Mouse (Mus musculus) embryo, embryonic 11.5 days (tissue): Measurements from ENCODE around the gene Cdc14b.

ENCODE experiments used
- DNase-seq: peaks from one replicate; pipeline ENCODE4 v3.0.0-alpha.2; 2012; ENCODE audit warnings: low read depth, low spot score

Cdc14b gene

DNA sequence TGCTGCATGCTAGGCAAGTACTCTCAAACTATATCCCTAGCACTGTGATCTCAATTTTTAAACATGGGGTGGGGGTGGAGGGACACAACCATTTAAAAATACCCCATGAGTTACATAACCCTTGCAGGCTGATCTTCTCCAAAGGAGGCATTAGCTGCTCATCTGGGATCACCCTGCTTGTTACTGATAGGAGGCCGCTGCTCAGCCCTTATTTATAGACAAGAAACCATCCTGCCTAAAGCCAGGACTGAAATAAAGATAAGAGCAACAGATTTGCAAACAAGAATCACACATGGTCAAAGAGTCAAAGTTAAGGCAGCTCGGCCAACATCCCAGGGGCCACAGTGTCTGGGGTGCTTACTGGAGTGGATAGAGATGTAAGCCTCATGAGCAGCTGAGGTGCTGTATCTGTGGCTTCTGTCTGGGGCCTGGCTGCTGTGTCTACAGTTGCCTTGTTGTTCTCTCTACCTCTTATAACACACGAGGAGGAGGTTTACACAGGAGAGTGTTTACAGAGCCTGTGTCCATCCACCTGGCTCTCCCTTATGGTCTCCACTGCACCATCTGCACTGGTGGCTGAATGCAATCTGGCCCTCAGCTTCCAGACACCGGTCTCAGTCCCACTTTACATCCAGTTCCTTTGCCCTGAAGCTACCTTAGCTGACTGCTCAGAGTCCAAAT is 38.0 kb downstream of the Cdc14b start:
- DNase-seq = no peak

DNA sequence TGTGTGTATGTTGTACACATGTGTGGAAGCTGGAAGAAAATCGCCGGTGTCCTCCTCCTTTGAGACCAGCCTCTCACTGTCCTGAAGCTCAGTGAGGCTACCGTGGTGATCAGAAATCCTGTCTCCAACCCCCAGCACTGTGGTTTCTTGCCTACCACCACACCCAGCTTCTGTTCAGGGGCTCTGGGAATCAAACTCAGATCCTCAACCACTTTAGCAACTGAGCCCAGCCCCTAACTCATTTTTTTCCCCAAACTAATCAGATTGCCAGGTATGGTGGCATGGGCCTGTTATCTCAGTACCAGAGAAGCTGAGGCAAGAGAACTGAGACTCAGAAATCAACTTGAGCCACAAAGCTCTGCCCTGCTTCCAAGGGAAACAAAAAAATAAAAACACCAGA is 39.3 kb downstream of the Cdc14b start:
- no peak for DNase-seq

DNA sequence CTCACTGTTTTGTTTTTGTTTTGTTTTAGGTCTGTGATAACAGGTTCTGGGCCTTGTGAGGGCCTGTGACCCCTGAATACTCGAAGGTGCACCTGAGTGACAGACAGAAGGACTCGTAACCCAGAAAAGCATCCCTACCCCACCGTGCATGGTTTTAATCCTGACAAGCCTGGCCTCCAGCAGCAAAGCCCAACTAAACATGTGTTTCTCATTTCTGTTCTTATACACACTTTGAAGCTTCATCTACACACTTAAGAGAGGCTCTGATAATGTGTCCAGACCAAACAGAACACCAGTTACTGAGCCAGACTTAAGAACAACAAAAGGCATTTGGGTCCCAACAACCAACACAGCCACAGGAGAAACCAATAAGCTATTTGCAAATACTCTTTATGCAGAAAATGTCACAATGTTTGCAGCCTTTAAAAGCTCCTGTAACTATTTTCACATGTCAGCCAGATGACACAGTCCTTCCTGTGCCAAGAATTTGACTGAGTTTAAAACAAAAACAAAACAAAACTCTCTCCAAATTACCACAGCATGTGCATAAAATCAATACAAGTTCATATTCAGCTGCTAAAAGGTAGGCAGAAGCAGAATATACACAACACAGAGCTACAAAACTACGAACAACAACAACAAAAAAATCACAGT is 39.9 kb downstream of the Cdc14b start:
- DNase-seq = no peak

DNA sequence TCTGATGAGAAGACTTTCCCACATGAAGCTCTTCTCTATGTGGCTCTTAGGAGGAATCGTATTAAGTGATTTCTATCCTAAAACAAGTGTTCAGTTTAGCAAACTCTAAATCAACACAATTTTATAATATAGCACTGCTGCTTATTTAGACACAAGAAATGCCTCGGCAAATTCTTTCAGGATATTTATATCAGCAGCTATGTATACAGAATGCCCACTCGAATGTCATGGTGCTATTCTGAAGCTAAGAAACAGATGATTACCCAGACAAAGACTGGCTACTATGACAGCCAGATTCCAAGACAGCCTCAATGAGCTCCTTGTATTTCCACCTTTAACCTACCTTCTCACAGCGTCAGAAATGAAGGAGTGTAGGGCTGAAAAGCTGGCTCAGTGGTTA is 42.0 kb downstream of the Cdc14b start:
- no peak for DNase-seq

DNA sequence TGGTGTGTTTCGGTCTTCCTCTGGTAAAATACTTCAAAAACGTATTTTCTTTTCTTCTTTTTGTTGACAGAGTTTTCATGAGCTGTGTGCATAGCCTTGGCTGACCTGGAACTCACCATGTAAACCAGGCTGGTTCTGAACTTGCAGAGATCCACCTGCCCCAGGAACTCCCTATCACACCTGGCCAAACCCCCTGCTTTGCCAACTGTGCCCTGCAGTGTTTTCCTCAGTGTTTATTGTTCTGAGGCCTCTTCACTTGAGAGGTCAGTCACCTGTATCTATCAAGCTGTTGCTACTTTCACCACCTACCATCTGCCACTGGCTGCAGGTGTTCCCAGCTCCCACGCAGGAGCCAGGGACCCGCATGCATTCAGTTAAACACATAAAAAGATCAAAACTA is 48.4 kb downstream of the Cdc14b start:
- no peak for DNase-seq

DNA sequence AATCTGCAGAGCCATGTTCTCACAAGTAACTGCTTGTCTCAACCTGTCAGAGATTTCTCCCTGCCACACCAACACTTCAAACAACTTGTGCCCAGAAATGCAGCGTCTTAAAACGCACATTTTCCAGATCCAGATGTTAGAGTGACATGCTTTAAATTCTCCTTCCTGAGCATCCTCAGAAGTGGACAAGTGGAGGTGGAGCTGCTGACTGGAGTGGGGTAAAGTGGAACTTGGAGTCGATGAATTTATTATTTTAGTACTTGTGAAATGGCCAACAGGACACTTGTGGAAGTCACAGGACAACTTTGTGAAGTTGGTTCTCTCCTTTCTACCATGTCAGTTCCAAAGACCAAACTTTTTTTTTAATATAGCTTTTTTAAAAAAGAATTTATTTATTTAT is 49.4 kb downstream of the Cdc14b start:
- no peak for DNase-seq

DNA sequence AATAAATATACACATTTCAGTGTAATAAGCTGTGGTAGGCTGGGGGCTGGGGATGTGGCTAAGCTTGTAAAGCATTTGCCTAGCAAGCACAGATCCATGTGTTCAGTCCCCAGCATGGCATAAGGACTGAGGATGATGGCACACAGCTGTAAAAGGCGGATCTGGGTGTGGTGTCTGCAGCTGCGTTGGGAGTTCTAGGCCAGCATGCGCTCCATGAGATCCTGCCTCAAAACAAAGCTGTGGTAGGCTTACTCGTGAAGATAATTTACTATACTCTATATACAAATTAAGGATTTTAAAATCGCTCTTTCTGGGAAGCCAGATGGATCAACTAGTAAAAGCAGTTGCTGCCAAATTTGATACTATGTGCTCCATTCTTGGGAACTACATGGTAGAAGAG is 60.2 kb downstream of the Cdc14b start:
- DNase-seq = no peak

DNA sequence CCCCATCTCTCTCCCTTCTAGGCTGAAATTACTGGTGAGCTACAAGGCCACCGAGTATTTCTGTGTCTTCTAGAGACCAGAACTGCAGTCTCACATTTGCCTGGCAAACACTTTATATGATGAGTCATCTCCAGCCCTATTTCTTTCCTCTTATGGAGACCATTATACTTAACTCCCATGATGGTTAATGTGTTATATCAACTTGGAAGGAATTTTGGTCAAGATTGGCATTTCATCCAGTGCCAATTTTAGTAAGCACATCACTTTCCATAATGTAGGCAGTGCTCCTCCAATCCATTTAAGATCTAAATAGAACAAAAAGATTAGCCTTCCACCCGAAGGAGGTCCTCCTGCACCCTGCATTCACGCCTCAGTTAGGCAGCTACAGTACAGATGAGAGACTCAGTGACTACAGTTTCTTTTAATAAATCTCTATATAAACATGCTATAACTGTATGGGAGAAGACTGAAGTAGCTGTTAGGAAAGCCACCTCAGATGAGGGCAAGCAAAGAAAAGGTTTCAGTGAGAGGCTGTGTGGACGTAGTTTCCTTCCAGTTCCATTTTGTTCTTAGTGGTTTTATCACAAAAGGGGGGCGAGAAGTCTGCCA is 63.0 kb downstream of the Cdc14b start:
- DNase-seq = no peak

DNA sequence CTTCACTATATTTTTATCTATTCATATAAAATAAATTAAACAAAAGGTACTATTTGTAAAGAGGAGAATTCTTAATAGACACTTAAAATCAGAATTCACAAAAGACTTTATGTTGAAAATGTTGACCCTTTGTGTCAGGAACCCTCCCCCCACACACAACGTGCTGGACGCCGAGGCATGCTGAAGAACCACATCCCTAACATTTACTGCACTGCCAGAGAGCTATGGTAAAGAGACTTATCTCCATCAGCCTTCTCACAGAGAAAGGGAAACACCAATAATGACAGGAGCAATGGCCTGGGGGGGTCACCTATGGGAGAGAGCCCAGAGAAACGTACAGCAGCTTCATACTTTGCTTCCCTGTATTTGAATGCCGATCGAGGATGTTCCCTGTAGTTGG is 66.9 kb downstream of the Cdc14b start:
- DNase-seq = no peak

DNA sequence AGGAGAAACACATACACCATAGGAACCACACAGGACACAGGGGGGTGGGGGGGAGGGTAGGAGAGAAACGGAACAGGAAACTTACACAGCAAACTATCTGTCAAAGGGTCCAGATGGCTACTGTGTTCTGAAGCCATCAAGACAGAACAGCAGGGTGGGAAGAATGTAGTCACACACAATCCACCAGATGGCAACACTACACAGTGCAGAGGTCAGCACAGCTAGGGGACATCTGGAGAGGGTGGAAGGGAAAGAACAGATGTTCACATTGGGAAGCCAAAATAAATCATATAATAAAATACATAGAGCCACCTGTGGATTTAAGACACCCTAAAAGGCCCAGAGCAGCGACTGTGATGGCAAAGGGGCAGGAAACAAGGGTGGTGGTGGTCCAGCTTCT is 69.9 kb downstream of the Cdc14b start:
- DNase-seq = peak; percentile 37

DNA sequence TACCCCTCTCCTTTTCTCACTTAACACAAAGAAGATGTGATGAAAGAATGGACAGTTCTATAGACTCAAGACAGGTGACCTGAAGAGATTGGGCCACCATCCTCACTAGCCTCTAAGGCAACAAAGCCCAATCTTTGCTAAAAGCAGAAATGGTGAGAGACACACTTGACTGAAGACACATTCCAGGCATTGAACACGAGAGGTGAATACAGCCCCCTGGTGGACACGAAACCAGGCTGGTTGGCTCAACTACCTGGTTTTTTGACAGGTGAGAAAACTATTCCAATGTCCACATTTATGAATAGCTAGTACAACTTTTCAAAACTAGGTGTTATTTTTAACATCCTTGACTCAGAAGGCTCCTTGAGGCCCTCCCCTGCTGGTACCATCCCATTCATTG is 70.4 kb downstream of the Cdc14b start:
- no peak for DNase-seq

DNA sequence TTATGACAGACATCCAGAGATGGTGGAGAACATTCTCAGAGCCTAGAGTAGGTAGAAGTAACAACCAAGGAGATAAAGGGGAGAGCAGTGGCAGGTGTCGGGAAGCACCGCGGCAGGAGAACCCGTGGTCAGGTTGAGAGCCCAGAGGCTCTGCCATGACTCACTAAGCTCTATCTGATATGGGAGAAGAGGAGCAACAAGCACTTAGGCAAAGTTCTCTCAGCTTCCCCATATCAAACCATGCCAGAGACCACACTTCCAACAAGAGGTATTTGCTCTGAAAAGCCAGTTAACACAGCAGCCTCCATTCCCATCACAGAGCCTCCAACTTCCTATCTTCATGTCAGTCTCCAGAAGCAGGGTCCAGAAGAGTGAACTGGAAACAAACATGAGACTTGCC is 74.2 kb downstream of the Cdc14b start:
- no peak for DNase-seq

DNA sequence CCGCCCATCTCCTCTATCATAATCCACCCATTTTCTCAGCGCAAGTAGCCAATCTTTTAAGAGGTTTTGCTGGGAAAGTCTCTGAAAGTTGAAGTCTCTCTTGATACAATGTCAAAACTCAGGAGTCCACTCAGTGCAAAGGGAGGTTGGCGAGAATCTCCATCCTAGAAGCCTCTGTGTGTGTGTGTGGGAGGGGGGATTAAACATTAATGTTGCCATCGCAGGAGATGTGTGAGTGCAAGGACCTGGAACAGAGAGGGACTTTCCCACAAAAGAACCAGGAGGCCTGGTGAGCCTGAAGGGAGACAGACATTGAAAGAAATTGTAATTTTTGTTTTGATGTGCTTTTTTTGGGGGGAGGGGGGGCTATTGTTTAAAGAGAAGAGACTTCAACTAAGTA is 76.8 kb downstream of the Cdc14b start:
- no peak for DNase-seq

DNA sequence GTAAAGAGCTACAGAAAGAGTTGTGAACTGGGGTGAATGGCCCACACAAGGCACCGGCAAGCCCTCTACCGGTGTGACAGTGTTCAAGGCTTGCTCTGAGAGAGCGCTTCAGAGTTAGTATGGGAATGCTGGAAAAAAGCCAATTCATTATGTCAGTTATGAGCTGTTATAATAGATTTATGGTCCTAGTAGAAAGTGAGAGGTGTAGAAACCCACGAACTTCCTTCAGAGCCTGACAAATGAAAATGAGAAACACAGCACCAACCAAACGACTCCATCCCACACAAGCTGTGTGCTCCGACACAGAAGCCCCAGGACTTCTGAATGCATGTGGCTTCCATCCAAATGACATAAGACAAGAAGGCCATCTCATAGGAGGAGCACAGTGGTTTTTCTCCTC is 77.2 kb downstream of the Cdc14b start:
- no peak for DNase-seq

DNA sequence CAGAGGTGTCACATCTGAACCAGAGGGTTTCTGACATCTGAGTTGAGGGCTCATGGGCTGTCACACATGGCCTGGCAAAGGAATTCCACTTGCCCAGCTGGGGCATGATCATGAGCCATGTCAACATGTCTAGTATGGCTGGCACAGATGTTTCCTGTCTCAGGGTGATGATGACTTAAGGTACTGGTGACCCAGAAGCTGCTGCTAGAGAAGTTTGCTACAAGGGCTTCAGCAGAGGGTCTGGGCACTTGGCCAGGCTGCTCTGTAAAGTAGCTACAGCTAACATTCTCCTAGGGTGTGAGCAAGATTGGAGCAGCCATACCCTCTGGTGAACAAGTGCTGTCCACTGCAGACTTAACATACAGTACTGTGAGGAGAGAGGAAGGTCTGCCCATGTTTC is 88.0 kb downstream of the Cdc14b start:
- no peak for DNase-seq

DNA sequence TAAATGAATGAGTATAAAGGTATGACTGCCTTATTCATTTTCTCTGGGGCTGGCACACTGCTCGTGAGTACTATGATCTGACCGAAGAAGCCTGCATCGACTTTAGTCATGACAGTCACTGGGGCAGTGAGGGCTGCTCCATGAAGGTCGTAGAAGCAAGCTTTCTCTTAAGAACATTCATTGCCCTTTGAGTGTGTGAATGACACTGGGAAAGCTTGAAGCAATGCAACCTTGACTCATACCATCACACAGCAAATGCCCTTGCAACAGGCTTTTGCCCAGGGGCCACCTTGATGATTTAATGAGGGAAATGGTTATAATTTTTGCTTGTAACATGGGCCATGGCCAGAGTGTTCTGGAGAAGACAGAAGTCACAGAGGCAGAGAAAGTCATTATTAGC is 88.6 kb downstream of the Cdc14b start:
- DNase-seq = no peak

DNA sequence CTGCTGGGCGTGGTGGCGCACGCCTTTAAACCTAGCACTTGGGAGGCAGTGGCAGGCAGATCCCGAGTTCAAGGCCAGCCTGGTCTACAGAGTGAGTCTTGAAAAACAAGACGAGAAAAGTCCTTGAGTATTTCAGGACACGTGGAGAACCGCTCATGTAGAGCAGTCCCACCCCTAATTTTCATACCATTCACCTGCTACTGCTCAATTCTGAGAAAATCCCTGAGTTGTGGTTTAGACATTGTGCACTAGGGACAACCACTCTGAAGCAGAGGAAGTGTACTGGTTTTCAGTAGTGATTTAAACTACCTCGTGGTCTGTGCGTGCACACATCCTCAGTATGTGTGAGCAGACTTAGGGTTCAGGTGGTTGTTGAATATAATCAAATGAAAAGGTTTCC is 89.5 kb downstream of the Cdc14b start:
- no peak for DNase-seq

DNA sequence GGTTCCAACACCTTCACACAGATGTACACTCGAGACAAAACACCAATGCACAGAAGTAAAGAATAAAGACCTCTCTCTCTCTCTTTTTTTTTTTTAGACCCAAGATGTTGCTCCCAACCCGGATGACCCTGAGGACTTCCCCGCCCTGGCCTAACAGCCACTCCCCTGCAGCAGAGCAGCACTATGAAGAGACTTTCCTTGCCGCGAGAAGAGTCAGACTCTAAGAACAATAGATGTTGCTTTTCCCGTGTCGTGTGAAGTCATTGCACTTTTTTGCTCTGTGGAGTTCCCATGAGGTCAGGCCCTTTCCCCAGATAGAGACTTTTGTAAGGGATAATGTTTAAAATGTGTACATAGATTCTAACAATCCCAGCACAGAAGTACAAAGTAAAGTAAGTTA is 89.9 kb downstream of the Cdc14b start:
- no peak for DNase-seq

DNA sequence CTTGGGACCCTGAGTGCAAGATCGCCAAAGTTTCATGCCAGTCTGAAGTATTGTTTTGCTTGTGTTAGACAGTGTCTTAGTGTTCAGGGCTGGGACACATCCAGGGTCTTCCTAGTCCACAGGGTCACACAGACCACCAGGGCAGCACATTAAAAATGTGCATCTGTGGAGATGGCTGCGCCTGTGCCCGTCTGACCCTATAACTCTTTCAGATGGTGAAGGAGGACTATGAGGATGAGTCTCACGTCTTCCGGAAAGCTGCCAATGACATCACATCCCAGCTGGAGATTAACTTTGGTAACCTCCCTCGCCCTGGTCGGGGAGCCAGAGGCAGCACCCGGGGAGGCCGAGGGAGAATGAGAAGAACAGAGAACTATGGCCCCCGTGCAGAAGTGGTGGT is 90.7 kb downstream of the Cdc14b start:
- no peak for DNase-seq

DNA sequence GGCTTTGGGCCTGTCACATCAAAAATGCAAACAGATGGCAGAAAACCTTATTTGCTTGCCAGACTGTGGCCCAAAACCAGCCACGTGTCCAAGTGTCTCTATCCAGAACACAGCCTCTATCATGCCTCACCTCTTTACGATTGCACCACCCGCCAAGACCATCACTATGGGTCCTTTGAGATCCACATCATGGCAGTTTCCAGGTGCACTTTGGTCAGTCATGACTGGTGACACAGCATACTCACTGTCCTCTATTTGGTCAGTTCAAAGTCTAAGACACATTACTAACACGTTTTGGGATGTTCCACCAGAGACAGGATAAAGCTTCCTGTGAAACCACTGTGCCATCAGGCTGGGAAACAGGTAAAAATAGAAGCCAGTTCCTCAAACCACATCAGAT is 91.5 kb downstream of the Cdc14b start:
- DNase-seq = no peak

DNA sequence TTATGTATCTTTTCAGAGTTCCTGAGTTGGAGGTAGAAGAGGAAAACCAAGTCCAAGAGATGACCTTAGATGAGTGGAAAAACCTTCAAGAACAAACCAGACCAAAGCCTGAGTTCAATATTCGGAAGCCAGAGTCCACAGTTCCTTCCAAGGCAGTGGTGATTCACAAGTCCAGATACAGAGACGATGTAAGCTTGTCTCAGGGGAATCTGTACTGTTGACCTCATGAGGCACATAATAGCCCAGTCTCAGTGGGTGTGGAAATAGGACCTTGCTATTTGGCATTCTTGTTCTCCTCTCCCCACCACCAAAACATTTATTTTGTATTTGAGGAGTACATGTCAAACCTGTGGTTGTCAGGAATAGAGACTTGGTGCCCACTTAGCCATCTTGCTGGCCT is 93.0 kb downstream of the Cdc14b start:
- DNase-seq = no peak

DNA sequence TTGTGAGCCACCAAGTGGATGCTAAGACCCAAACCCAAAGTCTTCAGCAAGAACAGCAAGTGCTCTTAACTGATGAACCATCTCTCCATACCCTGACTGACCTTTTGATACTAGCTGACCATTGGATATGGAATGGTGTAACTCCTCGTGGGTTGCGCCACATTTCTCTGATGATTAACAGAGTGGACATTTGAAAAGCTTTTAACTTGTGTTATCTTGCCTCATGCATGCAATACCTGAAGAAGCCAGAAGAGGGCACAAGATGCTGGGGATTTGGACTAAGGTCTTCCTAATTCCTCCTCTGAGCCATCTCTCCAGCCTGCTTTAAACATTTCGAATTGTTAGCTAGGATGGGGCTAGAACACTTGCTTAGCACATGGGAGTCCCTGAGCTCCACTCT is 94.2 kb downstream of the Cdc14b start:
- DNase-seq = no peak

DNA sequence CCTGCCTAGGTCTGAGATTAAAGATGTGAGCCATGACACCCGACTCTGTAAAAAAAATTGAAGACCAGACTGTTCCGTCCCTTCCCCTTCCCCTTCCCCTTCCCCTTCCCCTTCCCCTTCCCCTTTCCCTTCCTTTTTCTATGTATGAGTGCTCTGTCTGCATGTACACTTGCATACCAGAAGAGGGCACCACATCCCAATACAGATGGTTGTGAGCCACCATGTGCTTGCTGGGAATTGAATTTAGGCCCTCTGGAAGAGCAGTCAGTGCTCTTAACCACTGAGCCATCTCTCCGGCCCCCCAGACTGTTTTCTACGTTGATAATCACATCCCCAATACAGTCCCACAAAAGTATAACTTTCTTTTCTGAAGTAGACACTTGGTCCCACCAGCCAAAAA is 94.8 kb downstream of the Cdc14b start:
- no peak for DNase-seq
